Mouse (Mus musculus) E14TG2a.4 (cell line): ENCODE measurements around the gene Depdc7.

Source experiments
- CTCF ChIP-seq: conservative IDR thresholded peaks from 2 replicates; pipeline ENCODE4 v1.5.1; 2014; ENCODE audit warnings: low read length
- NANOG ChIP-seq: IDR thresholded peaks from 2 replicates; pipeline ENCODE4 v1.6.1; 2014; ENCODE audit warnings: borderline replicate concordance, low read length, mixed read lengths
- POU5F1 ChIP-seq: IDR thresholded peaks from 2 replicates; pipeline ENCODE4 v1.6.1; 2014; ENCODE audit warnings: low read length, borderline replicate concordance

GRCm38 (mm10) chr2:104692551-104692950 is 50.1 kb downstream of the Depdc7 start:
- TF ChIP-seq CTCF (no peak), POU5F1 (no peak), NANOG (no peak)
